Mouse (Mus musculus) cerebellum, adult 11-12 months (tissue): ENCODE measurements around the gene Tcte3.
"Not testable (repeated sequence)": the region's sequence is repeated elsewhere in the genome, so short reads cannot be mapped to it uniquely, and the experiment has no call there.

Experiments
- DNase-seq: peaks from one replicate; pipeline ENCODE4 v3.0.0; 2022

Tcte3 gene

DNA sequence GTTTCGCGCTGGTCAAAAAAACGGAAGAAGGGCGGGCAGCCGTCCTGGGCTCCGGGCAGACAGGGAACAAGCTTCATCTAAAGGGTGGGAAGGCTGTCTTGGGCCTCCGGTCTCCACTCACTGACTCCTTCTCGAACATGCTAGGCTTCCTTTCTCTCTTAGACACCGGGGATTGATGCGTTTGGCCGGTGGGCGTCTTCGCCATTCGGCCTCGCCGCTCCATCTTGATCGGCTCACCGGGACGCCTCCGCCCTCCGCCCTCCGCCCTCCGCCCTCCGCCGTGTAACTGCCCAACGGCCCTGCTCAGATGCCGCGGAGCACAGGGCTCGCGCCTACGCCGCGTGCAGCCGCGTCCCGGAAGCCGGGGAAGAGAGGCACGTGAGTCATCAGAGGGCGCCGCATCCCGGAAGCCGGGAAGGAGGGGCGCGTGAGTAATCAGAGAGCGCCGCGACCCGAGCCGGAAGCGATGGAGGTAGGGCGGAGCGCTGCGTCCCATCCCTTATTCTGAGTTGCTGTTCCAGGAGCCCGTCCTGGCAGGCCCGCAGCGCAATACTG, at the start of gene Tcte3, which contains the start of the genes Ermard and Gm3448:
Tcte3 (minus strand) TSS at position 314 of the 555 bp plus-strand sequence.
Ermard (plus strand) TSS at position 34 of the 555 bp plus-strand sequence.
Gm3448 (minus strand) TSS at position 363 of the 555 bp plus-strand sequence.
- DNase-seq, result peak; percentile 55

DNA sequence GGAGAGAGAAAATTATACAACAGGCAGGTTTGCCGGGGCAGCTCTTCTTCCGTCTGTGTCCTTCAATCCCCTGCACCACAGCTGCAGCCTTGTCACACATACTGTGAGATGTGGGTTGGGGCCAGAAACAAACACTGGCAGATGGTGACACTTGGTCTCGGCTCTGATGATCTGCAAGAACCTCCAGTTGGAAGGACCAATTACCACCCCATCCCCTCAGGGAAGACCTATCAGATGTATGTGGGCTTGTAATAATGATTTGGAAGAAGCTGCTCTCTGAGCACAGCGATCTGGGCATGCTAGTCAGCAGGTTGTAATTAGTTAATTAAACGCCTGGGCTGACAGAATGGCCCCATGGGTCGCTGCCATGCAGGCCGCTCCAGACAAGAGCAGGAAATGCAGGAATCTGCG, 47.3 kb upstream of the Tcte3 start:
- peak; percentile 42 for DNase-seq

GRCm38 (mm10) chr17:15088166-15088565, 46.9 kb upstream of the Tcte3 start:
- DNase-seq, result no peak

DNA sequence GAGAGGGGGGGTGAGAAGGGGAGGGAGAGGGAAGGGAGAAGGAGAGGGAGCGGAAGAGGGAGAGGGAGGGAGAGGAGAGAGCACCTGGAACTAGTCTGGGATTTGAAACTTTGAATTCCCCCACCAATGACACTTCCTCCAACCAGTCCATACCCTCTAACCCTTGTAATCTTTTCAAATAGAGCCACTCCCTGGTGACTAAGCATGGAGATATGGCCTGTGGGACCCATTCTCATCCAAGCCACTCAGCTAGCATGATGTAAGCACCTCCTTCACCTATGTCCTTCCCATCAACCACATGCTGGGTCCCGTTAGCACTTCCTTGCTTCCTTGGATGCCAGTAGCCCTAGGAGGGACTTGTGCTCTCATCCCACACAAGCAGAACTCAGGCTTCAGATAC, 43.7 kb upstream of the Tcte3 start:
- no peak for DNase-seq

GRCm38 (mm10) chr17:15084226-15084848, 43.0 kb upstream of the Tcte3 start:
- DNase-seq, result no peak

- DNase-seq, result no peak
These were observed 36.2 kb upstream of the Tcte3 start for GRCm38 (mm10) chr17:15077536-15077935.

- DNase-seq, result no peak
These were observed 33.7 kb upstream of the Tcte3 start for GRCm38 (mm10) chr17:15075033-15075432.

- no peak for DNase-seq
These were observed 30.9 kb upstream of the Tcte3 start for GRCm38 (mm10) chr17:15072211-15072610.

DNA sequence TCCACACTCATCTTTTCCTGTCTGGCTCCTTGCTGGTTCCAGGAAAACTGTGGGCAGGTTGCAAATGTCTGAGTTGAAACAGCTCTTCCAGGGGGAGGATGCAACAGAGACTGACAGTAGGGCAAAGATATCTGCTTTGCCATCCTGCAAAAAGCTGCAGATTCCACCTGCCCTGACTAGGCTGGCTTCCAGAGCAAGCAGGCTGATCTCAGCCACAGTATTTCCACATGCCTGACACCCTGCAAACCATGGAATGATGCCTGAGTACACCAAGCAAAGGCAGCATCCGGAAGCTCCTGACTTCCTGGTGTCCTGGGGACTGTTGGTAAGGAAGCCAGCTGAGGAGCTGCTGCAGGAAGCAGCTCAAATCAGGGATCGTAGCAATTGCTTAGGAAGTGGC, 27.8 kb upstream of the Tcte3 start:
- DNase-seq, result no peak

- no peak for DNase-seq
These were observed 26.9 kb upstream of the Tcte3 start for GRCm38 (mm10) chr17:15068040-15068792.

GRCm38 (mm10) chr17:15066911-15067310, 25.6 kb upstream of the Tcte3 start:
- no peak for DNase-seq

DNA sequence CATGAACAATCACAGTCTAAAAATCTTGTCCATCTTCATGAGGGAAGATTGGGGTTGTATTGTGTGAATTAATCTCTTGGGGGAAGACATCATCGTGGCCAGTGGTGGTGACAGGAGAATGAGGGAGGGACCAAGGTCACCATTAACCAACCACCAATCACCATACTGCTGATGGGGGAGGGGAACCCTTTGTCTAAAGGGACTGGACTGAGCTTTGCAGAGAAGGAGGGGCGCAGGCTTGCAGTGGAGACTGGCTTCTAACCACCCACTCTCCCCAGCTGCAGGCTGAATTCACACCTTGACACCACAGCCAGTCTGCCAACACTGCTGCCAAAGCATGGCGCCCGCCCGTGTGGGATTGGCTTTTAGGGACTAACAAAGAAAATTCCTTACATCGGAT, 24.8 kb upstream of the Tcte3 start:
- no peak for DNase-seq

- DNase-seq, result peak; percentile 36
These were observed 24.2 kb upstream of the Tcte3 start for GRCm38 (mm10) chr17:15065391-15066024.

DNA sequence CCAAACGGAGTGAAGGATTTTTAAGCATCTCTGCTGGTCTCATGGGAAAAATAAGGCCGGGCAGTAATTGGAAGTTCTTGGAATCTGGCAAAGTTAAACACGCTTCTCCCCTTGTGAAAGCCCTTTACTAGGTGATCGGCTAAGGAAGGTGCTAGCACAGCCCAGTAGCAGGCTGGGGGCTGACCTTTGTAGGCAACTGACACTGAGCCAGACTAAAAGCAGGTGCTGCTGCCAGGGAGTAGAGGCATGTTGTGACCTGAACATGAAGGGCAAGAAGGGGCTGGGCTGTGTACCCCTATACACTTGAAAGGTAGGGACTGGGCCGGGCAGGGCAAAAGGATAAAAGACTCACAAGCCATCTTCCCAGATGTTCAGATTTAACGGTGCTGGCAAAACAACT, 19.1 kb upstream of the Tcte3 start:
- DNase-seq, result no peak

- no peak for DNase-seq
These were observed 18.4 kb upstream of the Tcte3 start for GRCm38 (mm10) chr17:15059646-15060045.

GRCm38 (mm10) chr17:15058161-15058591, 16.9 kb upstream of the Tcte3 start:
- DNase-seq, result no peak

- DNase-seq, result no peak
These were observed 14.6 kb upstream of the Tcte3 start for GRCm38 (mm10) chr17:15055925-15056324.

GRCm38 (mm10) chr17:15053829-15054200, 12.5 kb upstream of the Tcte3 start:
- DNase-seq, result not testable (repeated sequence)

DNA sequence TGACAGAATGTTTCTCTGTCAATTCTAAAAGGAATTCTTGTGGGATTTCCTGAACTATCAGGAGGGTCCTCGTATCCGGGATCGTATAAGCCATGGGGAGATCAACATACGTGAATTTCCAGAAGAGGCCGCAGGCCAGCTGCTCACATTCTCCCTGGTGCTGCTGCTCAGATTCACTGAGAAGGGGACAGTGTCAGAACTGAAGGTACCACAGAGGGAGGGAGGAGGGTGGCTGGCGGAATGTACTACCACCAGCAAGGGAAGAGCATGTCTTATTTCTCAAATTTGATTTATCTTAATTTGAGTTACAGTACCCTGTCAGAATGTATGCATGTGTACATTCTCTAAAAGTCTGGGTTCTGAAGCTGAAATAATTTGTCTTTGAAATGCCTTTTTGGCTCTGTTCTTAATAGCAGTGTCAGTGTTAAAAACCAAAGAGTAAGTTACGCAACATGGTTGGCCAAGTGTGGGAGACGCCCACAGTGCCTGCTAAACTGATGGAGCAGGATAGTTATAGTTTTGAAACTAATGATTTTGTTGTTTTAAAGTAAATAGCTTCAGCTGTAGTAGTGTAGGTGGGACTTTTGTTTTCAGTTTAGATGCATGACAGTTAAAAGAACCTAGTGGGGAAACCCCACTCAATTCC, 12.0 kb upstream of the Tcte3 start:
- DNase-seq, result not testable (repeated sequence)

GRCm38 (mm10) chr17:15052766-15053165, 11.5 kb upstream of the Tcte3 start:
- DNase-seq, result not testable (repeated sequence)

- not testable (repeated sequence) for DNase-seq
These were observed 9.1 kb upstream of the Tcte3 start for GRCm38 (mm10) chr17:15050338-15050737.

DNA sequence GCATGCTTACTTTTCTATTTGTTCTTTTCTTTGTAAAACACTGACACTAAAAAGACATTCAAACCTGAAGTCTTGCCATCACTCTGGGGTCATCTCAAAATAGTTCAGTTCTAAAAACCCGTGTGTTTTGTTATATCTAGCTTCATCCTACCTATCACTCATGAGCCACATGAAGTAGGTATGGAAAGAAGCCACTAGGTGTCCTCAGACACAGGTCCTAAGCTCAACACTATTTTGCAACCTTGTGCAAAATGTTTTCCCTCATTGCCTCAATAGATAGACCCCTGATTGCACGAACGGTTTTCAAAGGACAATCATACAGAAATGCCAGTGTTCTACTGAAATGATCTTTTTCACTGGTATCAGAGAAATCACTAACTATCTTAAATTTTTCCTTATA, 833 bp downstream of the Tcte3 start:
- not testable (repeated sequence) for DNase-seq

- not testable (repeated sequence) for DNase-seq
These were observed 9.9 kb downstream of the Tcte3 start for GRCm38 (mm10) chr17:15031414-15031813.
